Comparison of ENCODE assay signal across 7 mouse cellular contexts in genomic region chr13:85126573-85127547, GRCm38 (mm10).
DNase-seq lines count a peak whose midpoint lies in the region; ATAC-seq lines count a peak whose summit lies in the region.
"Not testable (repeated sequence)": the region's sequence is repeated elsewhere in the genome, so short reads cannot be mapped to it uniquely, and the experiment has no call there.

No protein-coding gene starts in this region.

- H3K27ac ChIP-seq in heart, embryonic 12.5 days (ENCODE audit: poor library complexity, severe bottlenecking); lung, embryonic 15.5 days; neural tube, embryonic 11.5 days (ENCODE audit: low read depth, low read length): not testable (repeated sequence)

- not testable (repeated sequence) for H3K4me1 ChIP-seq in heart, embryonic 12.5 days (replicated peaks); lung, embryonic 15.5 days; neural tube, embryonic 11.5 days (ENCODE audit: control insufficient read depth, insufficient read depth, low read length)

- not testable (repeated sequence) for H3K4me2 ChIP-seq in heart, embryonic 12.5 days; lung, embryonic 15.5 days; neural tube, embryonic 11.5 days (ENCODE audit: low read depth)

- not testable (repeated sequence) for H3K9me3 ChIP-seq in heart, embryonic 12.5 days (replicated peaks); lung, embryonic 15.5 days; neural tube, embryonic 11.5 days (ENCODE audit: control insufficient read depth, low read length)

- H3K27me3 ChIP-seq in heart, embryonic 12.5 days (replicated peaks); lung, embryonic 15.5 days; neural tube, embryonic 11.5 days (ENCODE audit: control insufficient read depth, insufficient read depth, low read length): not testable (repeated sequence)

- H3K9ac ChIP-seq in heart, embryonic 12.5 days; lung, embryonic 15.5 days; neural tube, embryonic 11.5 days (ENCODE audit: low read length): not testable (repeated sequence)

- peak; percentile 89 for DNase-seq in R1 (ENCODE audit: low read depth, low spot score)
- DNase-seq in kidney, postnatal 4 days, result peak; percentile 47 to 62
- not testable (repeated sequence) for DNase-seq in neural tube, embryonic 11.5 days (ENCODE audit: low spot score)

- H3K36me3 ChIP-seq in heart, embryonic 12.5 days; lung, embryonic 15.5 days; neural tube, embryonic 11.5 days (ENCODE audit: control insufficient read depth, insufficient read depth, low read length): not testable (repeated sequence)

- peak; percentile 99 for ATAC-seq in erythroid progenitor cell, adult 5-6 weeks (replicated peaks; ENCODE audit: low FRiP score, poor library complexity, severe bottlenecking)
- peak; percentile 100 for ATAC-seq in heart, embryonic 12.5 days (ENCODE audit: insufficient number of reproducible peaks, low FRiP score)
- peak; percentile 99 for ATAC-seq in inflammation-experienced regulatory T-cells, adult 6 months
- peak; percentile 100 for ATAC-seq in lung, embryonic 15.5 days (ENCODE audit: borderline replicate concordance, extremely low read depth, low FRiP score, low TSS enrichment)
- peak; percentile 100 for ATAC-seq in neural tube, embryonic 11.5 days (ENCODE audit: insufficient read depth, low FRiP score, low TSS enrichment)

- H3K4me3 ChIP-seq in heart, embryonic 12.5 days; lung, embryonic 15.5 days; neural tube, embryonic 11.5 days (ENCODE audit: low read depth, low read length): not testable (repeated sequence)

- WGBS in heart, embryonic 12.5 days, result 85% methylated on average over 18 of the region's 18 CpGs
- WGBS in lung, embryonic 15.5 days, result 85% methylated on average over 18 of the region's 18 CpGs
- 91% methylated on average over 18 of the region's 18 CpGs for whole genome bisulfite sequencing in neural tube, embryonic 11.5 days
